Mouse (Mus musculus): ENCODE data around the gene Pip4k2a.

- no peak for TF ChIP-seq CTCF (IDR thresholded peaks at IDR 0.05; ENCODE audit: control insufficient read depth, insufficient read depth, insufficient read length)
- TF ChIP-seq CEBPB (IDR thresholded peaks at IDR 0.05; ENCODE audit: low read depth), result no peak
- TF ChIP-seq USF1 (IDR thresholded peaks at IDR 0.05; ENCODE audit: low read depth), result no peak
- TF ChIP-seq MYOG (IDR thresholded peaks at IDR 0.05; ENCODE audit: control insufficient read depth, extremely low read depth, insufficient read length), result no peak
- no peak for TF ChIP-seq MAX (IDR thresholded peaks at IDR 0.05)
These were observed 61.5 kb downstream of the Pip4k2a start for GRCm38 (mm10) chr2:18936446-18936845.

Data from C2C12 (cell line).